In genomic region chr3:83369871-83370270, GRCm38 (mm10) we compare ENCODE assay signal across 16 mouse cellular contexts.
"Had no signal": no experiment of that assay in that cellular context is flagged by ENCODE, and none has a peak within 500 bp of the region (broad histone marks: within the 10 kb centered on the region; RNA-seq: fewer than 3 reads in every experiment).

No protein-coding gene starts in this region.

- H3K4me3 ChIP-seq: lung, embryonic 15.5 days; megakaryocyte, embryonic 14.5 days; midbrain, embryonic 13.5 days; midbrain, embryonic 15.5 days; neural tube, embryonic 12.5 days had no signal

- ATAC-seq: liver, postnatal 0 days; lung, postnatal 0 days; midbrain, embryonic 13.5 days; midbrain, embryonic 15.5 days had no signal

- DNase-seq: liver, postnatal 0 days; lung, adult 2 months; lung, postnatal 14 days; lung, postnatal 36 days; right cerebral cortex, postnatal 14 days; spleen, adult 18-20 months; thymus, adult 18-20 months; thymus, postnatal 14 days; thymus, postnatal 36 days had no signal

- H3K27ac ChIP-seq: lung, embryonic 15.5 days; macrophage; midbrain, embryonic 13.5 days; midbrain, embryonic 15.5 days; neural tube, embryonic 12.5 days had no signal
